Mouse (Mus musculus) G1E (cell line): Measurements from ENCODE around the gene Hoxa13.

Source experiments
- CTCF ChIP-seq: IDR thresholded peaks from 2 replicates; pipeline ENCODE4 v1.5.1; 2012; ENCODE audit warnings: low read depth, low read length, inconsistent platforms, mixed read lengths
- GATA1 ChIP-seq: IDR thresholded peaks from 2 replicates; pipeline ENCODE4 v1.6.1; 2012; ENCODE audit warnings: borderline replicate concordance, low read length, inconsistent platforms, mixed read lengths
- TAL1 ChIP-seq: conservative IDR thresholded peaks from 2 replicates; pipeline ENCODE4 v1.6.1; 2012; ENCODE audit warnings: low read depth, low read length, inconsistent platforms, mixed read lengths

DNA sequence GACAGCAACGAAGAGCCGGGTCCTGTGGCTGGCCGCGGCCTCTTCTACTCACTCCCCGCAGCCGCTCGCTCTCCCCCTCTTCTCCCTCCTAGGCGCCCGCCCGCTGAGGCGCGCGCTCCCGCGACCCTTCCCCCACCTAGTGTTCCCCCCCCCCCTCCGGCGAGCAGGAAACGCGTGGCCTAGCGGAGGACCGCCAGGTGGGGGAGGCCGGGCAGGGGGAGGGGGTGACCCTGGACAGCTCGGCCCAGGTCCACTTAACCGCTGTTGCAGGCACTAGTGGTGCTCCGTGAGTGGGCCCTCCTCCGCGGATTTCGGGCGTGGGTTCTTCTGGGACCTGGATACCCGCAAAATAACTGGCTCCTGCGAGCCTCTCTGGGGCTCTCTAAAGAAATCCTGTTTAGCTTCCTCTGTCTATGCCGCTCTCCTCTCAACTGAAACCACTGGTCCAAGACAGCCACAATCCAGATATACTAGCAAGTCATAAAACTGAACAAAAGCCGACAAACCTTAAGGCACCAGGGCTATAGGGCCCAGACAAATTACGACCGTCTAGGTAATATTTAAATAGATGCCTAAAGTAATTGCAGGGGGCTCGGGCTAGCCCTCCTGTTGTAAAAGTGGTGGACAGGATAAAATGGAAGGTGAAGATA is 30.0 kb downstream of the Hoxa13 start, which contains the start of gene Hoxa9:
- no peak for TF ChIP-seq TAL1
- TF ChIP-seq CTCF = no peak
- TF ChIP-seq GATA1 = no peak
